Mouse (Mus musculus) adrenal gland, adult 18-20 months (tissue): ENCODE results near the gene Ppm1h. TPM values are rescaled to one million over a fixed set of nuclear protein-coding genes. Genes with fewer than 3 reads are reported as not detected.
"Not testable (repeated sequence)": the region's sequence is repeated elsewhere in the genome, so short reads cannot be mapped to it uniquely, and the experiment has no call there.

ENCODE experiments used
- DNase-seq, 2 experiments: peaks; one replicate each; pipeline ENCODE4 v3.0.0; 2021 to 2022; ENCODE audit warnings: low spot score in 2 of 2
- total RNA-seq, 2 experiments: library from RNA; stranded (reverse); gene quantifications; 1 replicate in 1 of 2; 2 replicates in 1 of 2; pipeline ENCODE4 v1.2.3; 2021

Ppm1h gene
- total RNA-seq, 2 experiments from 2014 or later, result 12.9 to 22.6 TPM

DNA sequence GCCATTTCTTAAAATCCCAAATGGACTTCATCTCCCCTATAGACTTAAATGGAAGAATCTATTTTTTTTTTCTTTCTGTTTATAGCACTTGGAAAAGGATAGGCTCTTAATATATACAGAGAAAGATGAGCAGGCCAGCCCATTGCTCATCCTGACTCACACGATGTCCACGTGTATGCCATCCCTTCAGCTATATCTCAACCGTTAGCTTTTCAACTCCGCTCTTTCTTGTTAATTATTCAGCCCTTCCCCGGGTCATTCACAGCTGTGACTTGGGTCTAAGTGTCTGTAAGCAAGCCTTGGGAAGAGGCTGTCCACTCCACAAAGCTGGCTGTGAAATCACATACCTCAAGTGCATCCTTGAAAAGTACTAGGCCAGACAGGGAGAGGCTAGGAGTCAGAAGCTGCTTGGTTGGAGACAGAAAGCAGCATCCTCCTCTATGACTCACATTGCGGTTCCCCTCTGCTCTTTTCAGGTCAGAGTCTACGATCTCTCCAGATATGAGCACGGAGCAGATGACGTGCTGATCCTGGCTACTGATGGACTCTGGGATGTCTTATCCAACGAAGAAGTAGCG lies 241.7 kb downstream of the Ppm1h start:
- DNase-seq, result no peak

DNA sequence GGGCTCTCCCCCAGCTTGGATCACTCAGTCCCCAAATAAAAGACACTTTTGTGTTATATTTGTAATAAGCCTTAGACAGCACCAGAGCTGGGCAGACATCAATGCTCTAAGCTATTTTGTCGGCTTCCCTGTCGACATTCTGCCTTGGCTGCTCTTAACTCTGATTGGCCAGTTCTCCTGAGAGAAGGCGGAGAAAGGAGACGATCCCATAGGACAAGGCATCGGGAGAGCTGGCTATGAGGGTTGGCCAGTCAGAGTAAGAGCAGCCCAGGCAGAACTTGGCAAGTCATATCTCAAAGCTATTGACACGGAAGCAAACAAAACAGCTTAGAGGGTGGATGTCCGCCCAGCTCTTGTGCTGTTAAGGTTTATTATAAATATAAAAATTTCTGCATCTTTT lies 243.7 kb downstream of the Ppm1h start:
- no peak for DNase-seq

DNA sequence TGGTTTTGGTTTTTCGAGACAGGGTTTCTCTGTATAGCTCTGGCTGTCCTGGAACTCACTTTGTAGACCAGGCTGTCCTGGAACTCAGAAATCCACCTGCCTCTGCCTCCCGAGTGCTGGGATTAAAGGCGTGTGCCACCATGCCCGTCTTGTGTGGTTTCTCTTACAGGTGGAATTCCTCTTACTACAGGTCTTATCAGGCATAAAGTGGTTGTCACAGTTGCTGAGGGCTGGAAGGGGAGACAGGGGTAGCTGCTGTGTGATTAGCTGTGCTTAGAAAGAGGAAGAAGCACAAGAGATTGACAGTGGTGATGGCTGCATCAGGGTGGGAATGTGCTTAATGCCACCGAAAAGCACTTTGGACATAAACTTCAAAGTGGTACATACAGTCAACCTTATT lies 246.0 kb downstream of the Ppm1h start:
- DNase-seq, result not testable (repeated sequence)

DNA sequence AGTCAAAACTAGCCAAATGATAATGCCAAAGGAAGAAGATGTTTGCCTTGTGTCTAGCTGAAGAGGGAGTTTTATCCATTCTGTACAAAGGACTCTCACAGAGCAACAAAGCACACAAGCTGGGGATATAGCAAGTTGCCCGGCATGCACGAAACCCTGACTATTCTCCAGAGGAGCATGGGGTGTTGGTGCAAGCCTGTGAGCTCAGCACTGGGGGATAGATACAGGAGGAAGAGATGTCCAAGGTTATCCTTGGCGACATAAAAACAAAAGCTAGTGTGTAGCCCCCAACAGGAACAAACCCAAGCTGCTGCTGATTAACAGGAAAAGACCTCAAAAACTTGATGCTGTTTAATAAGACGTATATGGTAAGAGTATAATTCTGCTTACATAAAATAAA lies 247.7 kb downstream of the Ppm1h start:
- DNase-seq, result no peak

DNA sequence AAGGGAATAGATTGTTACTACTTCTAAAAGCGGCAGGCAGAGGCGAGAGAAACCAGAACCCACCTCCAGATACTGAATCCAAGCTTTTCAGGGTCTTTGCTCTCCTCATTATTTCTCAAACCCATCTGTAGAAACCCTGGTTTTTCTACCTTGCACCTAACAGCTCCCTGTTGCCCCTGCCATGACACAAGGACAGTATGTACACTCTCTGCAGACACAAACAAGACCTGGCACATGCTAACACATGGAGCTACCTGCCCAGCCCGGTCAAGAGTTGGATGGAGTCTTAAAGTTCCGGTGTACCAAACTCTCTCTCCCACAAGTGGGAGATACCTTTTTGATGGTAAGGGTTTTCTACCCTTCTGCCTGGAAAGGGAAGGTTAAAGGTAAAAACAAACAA lies 252.0 kb downstream of the Ppm1h start:
- DNase-seq, result no peak

DNA sequence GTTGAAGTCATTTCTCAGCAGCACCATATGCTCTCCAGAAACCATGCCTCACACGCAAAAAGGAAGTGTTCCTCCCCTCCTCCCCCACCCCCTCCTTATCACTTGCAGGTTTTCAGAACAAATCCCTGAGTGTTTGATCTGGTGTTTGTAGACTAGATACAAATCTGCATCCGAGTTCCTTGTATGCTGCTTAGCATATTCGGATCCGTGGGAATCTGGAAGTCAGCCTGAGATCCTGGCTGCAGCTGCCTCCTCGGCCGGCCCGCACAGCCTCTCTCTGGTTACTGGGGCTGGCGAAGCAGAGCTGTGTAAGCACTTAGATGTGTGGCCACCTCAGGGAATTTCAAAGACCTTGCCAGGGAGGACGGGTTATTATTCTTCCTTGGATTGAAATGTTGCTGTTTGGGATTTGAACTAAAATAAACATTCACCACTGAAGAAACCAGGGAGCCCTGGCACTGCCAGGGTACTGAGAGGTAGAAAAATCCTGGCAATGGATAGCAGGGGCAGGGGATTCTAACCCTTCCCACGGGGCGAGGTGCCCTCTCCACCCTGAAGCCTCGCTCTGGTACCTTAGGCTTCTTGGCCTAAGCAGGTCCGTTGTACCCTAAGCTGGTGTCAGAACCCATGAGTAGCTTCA lies 252.8 kb downstream of the Ppm1h start:
- no peak for DNase-seq

DNA sequence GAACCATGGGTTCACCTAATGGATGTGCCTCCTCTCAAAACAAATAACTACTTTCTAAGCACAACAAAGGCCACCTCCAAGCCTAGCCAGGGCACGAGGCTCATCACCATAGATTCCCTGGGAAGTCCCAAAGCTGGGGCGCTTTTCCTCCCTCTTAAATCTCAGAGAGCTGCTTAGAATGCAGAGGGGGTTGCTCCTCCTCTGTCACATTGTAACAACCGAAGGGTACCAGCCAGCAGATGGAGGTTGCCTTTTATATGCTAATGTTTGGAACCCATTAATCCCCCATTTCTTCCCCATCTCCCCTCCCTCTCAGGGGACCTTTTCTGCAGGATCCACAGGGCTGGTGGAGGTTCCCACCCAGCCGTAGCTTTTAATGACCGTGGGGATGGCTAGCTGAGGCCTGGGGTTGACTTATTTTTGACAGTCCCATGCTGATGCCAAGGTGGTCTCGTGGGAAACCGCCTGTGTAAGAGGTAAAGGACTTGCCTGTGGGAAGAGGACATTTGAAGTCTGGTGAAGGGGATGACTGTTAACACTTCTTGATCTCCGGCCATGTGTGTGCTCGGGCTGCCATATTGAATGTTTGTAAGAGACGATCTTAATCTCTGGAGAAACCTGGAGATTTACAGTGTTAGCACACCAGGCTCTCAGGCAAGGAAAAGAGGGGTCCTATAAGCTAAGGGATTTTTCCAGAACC lies 253.4 kb downstream of the Ppm1h start:
- DNase-seq, result no peak

DNA sequence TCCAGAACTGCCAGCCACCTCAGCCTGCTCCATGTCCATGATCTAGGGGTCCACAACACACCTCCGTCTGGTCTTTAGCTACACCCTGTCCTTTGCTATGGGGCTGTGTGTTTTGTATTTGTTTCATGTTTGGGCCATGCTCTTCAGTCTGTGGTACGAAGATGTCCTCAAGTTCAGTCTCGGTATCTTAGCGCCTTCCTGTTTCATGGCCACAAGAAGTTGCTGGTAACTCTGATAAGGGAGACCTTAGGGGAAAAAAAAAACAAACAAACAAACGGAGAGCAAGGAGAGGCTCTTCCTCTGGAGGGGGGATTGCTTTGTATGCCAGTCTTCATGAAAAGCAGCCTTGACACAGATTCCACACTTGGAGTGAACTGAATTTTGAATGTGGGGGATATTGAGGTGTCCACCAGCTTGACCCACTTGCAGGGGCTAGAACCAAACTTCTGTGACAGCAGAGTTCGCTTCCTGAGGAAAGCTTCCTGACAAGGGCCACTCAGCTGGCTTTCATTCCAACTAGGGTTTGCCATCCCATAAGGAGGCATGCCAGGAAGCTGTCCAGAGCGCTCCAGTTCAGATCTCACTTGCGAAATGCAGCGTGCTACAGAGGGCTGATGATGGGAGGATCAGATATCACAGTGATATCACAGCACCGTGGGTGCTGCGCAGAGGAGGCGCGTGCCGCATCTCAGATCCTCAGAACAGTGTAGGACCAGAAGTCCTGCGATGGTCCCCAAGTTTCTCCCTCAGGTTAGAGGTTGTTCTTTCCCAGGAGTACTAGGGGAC lies 254.7 kb downstream of the Ppm1h start:
- DNase-seq, result no peak

DNA sequence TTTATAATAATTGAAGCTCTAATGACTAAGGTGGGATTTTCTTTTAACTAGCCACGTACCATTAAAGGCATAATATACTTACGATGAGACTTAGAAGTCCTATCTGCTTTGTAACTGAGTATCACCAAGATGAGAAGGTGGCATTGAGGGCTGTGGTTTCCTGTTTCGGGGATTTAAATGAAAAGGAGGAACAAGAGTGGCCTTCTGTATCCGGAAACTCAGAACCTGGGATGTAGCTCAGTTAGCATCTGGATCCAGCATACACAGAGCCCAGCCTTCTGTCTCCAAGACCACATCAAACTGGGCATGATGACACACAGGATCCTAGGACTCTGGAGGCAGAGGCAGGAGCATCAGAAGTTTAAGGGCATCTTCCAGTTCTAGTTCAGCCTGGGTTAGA lies 256.8 kb downstream of the Ppm1h start:
- not testable (repeated sequence) for DNase-seq

DNA sequence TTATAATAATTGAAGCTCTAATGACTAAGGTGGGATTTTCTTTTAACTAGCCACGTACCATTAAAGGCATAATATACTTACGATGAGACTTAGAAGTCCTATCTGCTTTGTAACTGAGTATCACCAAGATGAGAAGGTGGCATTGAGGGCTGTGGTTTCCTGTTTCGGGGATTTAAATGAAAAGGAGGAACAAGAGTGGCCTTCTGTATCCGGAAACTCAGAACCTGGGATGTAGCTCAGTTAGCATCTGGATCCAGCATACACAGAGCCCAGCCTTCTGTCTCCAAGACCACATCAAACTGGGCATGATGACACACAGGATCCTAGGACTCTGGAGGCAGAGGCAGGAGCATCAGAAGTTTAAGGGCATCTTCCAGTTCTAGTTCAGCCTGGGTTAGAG lies 258.8 kb downstream of the Ppm1h start:
- not testable (repeated sequence) for DNase-seq

DNA sequence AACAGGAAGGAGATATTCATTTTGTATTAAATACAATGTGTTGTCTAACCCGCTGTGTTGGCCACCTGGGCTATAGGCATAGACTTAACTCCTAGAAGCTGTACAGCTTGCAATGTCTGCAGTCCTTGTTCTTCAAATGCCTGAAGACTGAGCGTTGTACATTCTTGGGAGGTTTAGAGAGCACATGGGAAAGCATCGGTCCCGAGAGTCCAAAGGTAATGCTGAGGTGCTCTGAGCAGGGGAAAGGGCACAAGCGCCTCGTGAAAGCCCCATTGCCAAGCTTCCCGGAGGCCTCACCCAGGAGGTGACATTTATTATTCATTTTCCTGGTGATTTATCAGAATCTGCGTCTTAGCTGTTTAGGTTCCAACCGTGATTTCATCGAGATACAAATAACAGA lies 261.0 kb downstream of the Ppm1h start:
- no peak for DNase-seq

DNA sequence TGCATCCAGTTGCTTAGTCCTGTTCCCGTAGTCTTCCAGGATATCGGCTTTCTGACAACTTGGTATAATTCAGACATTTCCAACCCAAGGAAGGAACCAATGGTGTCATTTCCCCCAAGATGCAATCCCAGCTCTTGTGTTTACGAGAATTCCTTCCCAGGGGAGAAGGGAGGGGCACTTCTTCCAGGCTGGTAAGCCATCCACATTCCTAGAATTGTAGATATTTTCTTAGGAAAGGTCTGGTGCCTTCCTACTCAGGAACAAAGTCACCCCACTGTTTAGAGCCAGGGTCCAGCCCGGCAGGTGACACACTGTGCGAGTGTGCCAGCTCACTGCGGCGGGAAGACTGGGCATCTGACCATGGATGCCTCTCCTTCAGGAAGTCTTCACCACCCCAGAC lies 264.2 kb downstream of the Ppm1h start:
- no peak for DNase-seq

DNA sequence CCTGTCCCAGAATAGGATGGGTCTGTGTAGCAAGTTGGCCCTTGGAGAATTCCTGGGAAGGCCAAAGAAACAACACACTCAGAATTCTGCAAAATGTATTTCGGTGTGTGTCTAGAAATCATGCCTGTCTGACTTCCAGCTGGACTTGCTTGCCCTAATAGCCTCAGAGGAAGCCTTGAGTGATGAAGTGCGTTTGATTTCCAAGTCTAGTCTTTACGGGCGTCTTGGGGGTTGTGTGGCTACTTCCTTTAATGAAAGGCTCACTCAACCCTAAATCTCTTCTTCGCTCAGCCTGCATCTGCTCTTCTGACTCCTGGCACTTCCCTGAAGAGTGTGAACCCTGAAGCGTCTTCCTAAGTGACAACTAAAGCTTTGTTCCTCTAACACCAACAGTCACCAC lies 265.3 kb downstream of the Ppm1h start:
- no peak for DNase-seq

DNA sequence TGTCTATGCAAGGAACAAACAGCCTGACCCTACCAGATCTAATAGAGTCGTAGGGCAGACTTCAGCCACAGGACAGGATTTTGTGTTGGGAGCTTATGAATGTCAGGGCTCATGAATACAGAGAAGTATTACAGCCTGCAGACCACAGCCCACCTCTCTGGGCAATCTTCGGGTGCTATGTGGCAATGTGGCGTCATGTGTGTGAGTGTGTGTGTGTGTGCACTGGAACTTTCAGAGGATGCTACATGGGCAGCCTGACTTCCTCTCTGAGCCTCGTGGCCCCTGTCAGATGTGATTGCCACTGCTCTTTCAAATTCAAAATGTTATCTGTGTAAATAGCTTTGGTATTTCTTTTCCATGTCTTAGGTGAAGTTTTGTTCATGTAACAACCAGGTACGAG lies 266.3 kb downstream of the Ppm1h start:
- DNase-seq, result no peak

DNA sequence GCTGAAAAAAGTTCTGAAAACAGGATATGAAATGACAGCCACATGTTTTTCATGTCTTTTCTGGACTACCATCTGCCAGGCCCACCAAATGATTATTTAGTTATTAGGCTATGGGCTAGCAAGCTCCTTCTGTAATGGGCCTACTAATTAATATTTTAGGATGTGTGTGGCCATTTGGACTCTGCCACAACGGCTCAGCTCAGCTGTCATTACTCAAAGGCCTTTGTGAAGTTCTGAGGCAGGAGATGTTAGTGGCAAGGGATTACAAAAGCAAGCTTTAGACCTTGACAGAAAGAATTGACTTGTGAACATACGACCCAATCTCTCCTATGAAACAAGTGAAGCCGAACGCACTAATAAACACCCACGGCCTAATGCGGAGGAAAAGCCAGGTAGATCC lies 272.4 kb downstream of the Ppm1h start:
- no peak for DNase-seq

DNA sequence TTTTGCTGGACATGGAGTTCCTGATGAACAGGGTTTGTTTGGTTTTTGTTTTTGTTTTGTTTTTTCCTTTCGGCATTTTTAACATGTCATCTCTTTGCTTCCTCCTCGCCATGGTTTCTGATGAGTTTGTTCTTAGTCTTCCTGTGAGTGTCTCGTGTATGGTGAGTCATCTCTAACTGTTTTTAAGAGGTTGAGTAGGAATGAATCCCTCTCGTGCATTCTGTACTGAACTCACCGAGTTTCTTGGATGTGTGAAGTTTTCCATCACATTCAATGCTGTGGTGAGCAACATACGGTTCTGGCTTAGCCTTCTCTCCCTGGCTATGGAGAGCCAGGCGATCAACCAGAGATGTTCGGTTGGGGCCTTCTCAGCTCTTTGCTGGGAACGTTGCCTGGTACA lies 275.0 kb downstream of the Ppm1h start:
- no peak for DNase-seq

DNA sequence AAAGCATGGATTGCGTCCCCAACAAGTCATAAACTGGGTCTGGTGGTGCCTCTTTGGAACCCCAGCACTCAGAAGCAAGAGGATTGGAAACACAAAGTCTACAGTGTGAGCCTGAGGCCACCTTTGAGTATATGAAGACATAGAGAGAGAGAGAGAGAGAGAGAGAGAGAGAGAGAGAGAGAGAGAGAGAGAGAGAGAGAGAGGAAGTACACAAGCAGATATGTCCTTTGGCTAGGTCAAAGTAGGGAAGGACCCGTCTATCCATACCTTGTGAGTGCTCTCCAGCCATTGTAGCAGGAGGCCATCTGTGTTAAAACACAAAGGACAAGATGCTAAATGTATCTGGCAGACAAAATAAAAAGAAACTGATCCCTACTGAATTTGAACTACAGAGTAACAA lies 279.4 kb downstream of the Ppm1h start:
- DNase-seq, result no peak

DNA sequence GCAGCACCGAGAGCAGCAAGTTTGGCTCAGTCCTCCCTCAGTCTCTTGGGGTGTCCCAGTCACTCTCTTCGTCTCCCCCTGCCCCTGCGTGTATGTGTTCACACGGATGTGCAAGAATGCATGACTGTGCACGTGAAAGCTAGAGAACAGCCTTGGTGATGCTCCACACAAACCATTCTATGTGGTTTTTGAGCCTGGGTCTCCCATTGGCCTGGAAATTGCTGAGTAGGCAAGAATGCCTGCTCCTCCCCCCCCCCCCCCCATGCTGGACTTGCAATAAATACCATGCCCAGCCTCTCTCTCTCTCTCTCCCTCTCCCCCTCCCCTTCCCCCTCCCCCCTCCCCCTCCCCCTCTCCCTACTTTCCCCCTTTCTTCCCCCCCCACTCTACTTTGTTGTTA lies 280.1 kb downstream of the Ppm1h start:
- DNase-seq, result no peak

DNA sequence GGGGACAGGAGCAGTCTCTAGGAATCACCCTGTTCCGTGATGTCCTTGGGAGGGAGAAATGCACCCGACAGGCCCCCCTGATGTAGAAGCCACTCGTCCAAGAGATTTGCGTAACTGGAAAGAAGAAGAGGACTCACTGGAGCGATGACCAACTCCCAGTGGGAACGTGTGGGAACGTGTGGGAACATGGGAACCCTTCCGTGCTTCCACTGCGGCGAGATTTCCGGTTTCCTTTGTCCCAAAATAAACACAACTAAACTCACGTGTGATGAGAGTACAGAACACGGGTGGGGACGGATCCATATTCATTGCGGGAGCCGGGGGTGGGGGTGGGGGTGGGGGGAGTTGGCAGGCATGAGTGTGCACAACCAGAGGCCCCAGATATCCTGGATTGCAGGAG lies 281.7 kb downstream of the Ppm1h start:
- no peak for DNase-seq

DNA sequence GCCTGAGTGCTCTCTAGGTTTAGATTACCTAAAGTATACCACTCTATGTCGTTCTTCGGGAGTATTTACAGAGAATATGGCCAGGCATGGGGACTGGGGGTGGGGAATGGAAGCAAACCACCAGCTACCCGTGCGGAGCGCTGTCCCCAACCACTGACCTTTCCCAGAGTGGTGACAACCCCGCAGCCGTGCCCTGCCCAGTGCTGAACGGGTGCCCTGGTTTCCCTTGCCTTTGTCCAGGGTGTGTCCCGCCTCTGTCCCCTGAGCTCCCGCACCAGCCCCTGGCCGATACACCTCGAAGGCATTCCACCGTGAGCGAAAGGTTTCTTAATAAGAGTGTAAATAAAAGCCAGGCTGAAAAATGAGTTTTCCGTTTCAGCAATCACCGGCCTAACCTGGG lies 282.2 kb downstream of the Ppm1h start:
- no peak for DNase-seq

DNA sequence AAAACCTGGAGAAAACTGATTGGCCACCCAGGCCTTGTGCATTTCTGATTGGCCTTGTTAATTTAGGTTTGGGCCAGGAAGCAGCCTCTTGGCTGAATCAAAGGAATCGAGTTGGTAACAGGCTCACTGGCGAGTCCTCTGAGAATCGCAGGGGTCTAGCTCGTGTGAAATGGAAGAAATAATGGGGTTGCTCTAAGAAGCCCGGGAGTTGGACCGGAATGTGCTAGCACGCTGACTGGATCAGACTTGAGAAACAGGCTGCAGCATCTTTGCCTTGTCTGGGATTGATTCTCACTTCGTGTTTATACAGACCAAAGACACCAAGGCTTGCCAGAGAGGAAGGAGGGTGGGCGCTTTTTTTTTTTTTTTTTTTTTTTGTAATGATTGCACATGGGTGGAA lies 282.9 kb downstream of the Ppm1h start:
- no peak for DNase-seq

DNA sequence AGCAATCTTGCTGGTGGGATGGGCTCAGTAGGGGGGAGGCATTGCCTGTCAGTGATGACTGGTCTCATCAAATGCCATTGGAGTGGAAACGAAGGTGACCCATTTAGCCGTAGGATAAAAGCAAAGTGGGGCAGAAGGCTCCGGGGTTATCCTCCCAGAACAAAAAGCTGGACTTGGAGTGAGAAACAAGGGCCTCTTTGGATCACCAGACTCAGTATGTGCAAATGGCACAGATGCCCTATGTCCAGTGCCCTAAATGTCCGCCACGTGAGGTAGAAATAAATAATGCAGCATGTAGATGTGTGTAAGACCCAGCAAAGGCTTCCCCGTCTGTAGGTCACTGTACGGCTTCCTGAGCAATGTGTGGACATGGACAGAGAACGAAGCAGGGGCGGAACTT lies 284.1 kb downstream of the Ppm1h start:
- no peak for DNase-seq
